Mouse (Mus musculus): ENCODE results near the gene Bcl2.

DNA sequence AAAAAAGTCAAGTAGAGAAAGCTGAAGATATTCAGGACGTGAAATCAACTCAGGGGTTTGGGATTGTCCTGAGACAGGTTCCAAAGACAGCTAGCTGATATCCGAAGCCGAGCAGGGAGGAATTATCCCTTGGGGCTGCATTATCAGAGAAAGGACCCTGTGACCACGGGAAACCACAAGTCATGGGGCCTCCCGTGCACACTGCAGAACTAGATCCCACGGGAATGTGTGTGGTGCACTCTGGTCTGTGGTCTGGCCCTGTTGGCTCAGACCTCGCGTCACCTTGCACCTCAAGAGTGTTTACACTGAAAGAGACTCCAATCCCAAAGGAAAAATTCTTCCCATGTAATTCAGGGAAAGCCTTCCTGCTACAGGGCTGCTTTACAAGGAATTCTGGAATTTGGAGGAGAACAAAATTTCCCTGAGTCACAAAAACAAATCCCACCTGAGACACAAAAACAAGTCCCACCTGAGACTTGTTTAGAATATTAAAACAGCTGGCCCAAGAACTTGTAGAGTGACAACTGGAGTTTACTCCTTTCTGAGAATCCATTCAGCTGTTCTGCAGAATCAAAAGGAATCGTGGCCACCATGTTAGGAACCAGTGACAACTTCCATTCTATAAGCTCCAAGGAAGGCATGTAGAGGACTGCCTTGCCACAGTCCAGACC is 158.4 kb downstream of the Bcl2 start:
- TF ChIP-seq CTCF (IDR thresholded peaks at IDR 0.05; ENCODE audit: borderline replicate concordance, control insufficient read depth, extremely low read depth, insufficient read depth, low read length, poor library complexity), result no peak
- no peak for TF ChIP-seq POLR2A (IDR thresholded peaks at IDR 0.05; ENCODE audit: control insufficient read depth, extremely low read depth, insufficient read depth, low read length, poor library complexity)

Data from thymus, adult 2 months (tissue).